Mouse (Mus musculus): Measurements from ENCODE around the gene Cpt2. TPM values are rescaled to one million over a fixed set of nuclear protein-coding genes. Genes with fewer than 3 reads are reported as not detected.

Cpt2 gene
- polyA plus RNA-seq, 1 experiment: 15.4 TPM

- 90% methylated on average over 7 of the region's 7 CpGs for WGBS
- no peaks in the 10 kb centered on the region; the same call in 1 of the 2 replicates for H3K27me3 ChIP-seq (ENCODE audit: control insufficient read depth, insufficient read depth, low read length)
- no peak for DNase-seq
- H3K4me1 ChIP-seq (ENCODE audit: control insufficient read depth, insufficient read depth, low read length): peaks cover 6% of the 10 kb centered on the region
- no peak overlapping the region for H3K27ac ChIP-seq (ENCODE audit: insufficient read depth, low read length)
- no peak overlapping the region for H3K4me3 ChIP-seq (replicated peaks; ENCODE audit: insufficient read depth, low read depth, low read length)
- no peak for TF ChIP-seq CTCF (IDR thresholded peaks at IDR 0.05; ENCODE audit: borderline replicate concordance, insufficient read depth, low read depth, low read length)
- no peak for TF ChIP-seq POLR2A (IDR thresholded peaks at IDR 0.05; ENCODE audit: borderline replicate concordance, insufficient read depth, low read length)
These were observed 35.1 kb upstream of the Cpt2 start for GRCm38 (mm10) chr4:107958487-107958886.

- H3K4me3 ChIP-seq (replicated peaks; ENCODE audit: insufficient read depth, low read depth, low read length): no peak overlapping the region
- no peaks in the 10 kb centered on the region for H3K4me1 ChIP-seq (ENCODE audit: control insufficient read depth, insufficient read depth, low read length)
- no peak for DNase-seq
- 50% methylated on average over 5 of the region's 5 CpGs for WGBS
- H3K27me3 ChIP-seq (ENCODE audit: control insufficient read depth, insufficient read depth, low read length): no peaks in the 10 kb centered on the region
- no peak overlapping the region for H3K27ac ChIP-seq (ENCODE audit: insufficient read depth, low read length)
- TF ChIP-seq POLR2A (IDR thresholded peaks at IDR 0.05; ENCODE audit: borderline replicate concordance, insufficient read depth, low read length) (no peak), CTCF (IDR thresholded peaks at IDR 0.05; ENCODE audit: borderline replicate concordance, insufficient read depth, low read depth, low read length) (no peak)
These were observed 32.3 kb upstream of the Cpt2 start for GRCm38 (mm10) chr4:107955691-107956090.

GRCm38 (mm10) chr4:107952845-107953244 lies 29.4 kb upstream of the Cpt2 start:
- Histone ChIP-seq H3K4me3 (replicated peaks; ENCODE audit: insufficient read depth, low read depth, low read length) (no peak overlapping the region), H3K4me1 (ENCODE audit: control insufficient read depth, insufficient read depth, low read length) (no peaks in the 10 kb centered on the region), H3K27me3 (ENCODE audit: control insufficient read depth, insufficient read depth, low read length) (no peaks in the 10 kb centered on the region), H3K27ac (ENCODE audit: insufficient read depth, low read length) (no peak overlapping the region)
- TF ChIP-seq POLR2A (IDR thresholded peaks at IDR 0.05; ENCODE audit: borderline replicate concordance, insufficient read depth, low read length): no peak
- no peak for TF ChIP-seq CTCF (IDR thresholded peaks at IDR 0.05; ENCODE audit: borderline replicate concordance, insufficient read depth, low read depth, low read length)
- DNase-seq: no peak

- WGBS: 70% methylated on average over 4 of the region's 4 CpGs
- no peaks in the 10 kb centered on the region for H3K4me1 ChIP-seq (ENCODE audit: control insufficient read depth, insufficient read depth, low read length)
- DNase-seq: no peak
- no peaks in the 10 kb centered on the region for H3K27me3 ChIP-seq (ENCODE audit: control insufficient read depth, insufficient read depth, low read length)
- TF ChIP-seq CTCF (IDR thresholded peaks at IDR 0.05; ENCODE audit: borderline replicate concordance, insufficient read depth, low read depth, low read length) (no peak), POLR2A (IDR thresholded peaks at IDR 0.05; ENCODE audit: borderline replicate concordance, insufficient read depth, low read length) (no peak)
- no peak overlapping the region for H3K4me3 ChIP-seq (replicated peaks; ENCODE audit: insufficient read depth, low read depth, low read length)
- H3K27ac ChIP-seq (ENCODE audit: insufficient read depth, low read length): no peak overlapping the region
These were observed 26.5 kb upstream of the Cpt2 start for GRCm38 (mm10) chr4:107949918-107950317.

- TF ChIP-seq CTCF (IDR thresholded peaks at IDR 0.05; ENCODE audit: borderline replicate concordance, insufficient read depth, low read depth, low read length): no peak
- no peak for TF ChIP-seq POLR2A (IDR thresholded peaks at IDR 0.05; ENCODE audit: borderline replicate concordance, insufficient read depth, low read length)
- H3K4me3 ChIP-seq (replicated peaks; ENCODE audit: insufficient read depth, low read depth, low read length): no peak overlapping the region
- DNase-seq: no peak
- H3K27me3 ChIP-seq (ENCODE audit: control insufficient read depth, insufficient read depth, low read length): no peaks in the 10 kb centered on the region
- WGBS: 3% methylated on average over 2 of the region's 2 CpGs
- no peaks in the 10 kb centered on the region; the same call in 1 of the 2 replicates for H3K4me1 ChIP-seq (ENCODE audit: control insufficient read depth, insufficient read depth, low read length)
- no peak overlapping the region for H3K27ac ChIP-seq (ENCODE audit: insufficient read depth, low read length)
These were observed 20.7 kb upstream of the Cpt2 start for GRCm38 (mm10) chr4:107944141-107944540.

- H3K27me3 ChIP-seq (ENCODE audit: control insufficient read depth, insufficient read depth, low read length): no peaks in the 10 kb centered on the region
- no peak for DNase-seq
- H3K27ac ChIP-seq (ENCODE audit: insufficient read depth, low read length): no peak overlapping the region
- TF ChIP-seq CTCF (IDR thresholded peaks at IDR 0.05; ENCODE audit: borderline replicate concordance, insufficient read depth, low read depth, low read length) (no peak), POLR2A (IDR thresholded peaks at IDR 0.05; ENCODE audit: borderline replicate concordance, insufficient read depth, low read length) (no peak)
- H3K4me3 ChIP-seq (replicated peaks; ENCODE audit: insufficient read depth, low read depth, low read length): no peak overlapping the region
- 95% methylated on average over 7 of the region's 7 CpGs for WGBS
- no peaks in the 10 kb centered on the region; the same call in none of the 2 replicates for H3K4me1 ChIP-seq (ENCODE audit: control insufficient read depth, insufficient read depth, low read length)
These were observed 19.3 kb upstream of the Cpt2 start for GRCm38 (mm10) chr4:107942741-107943140.

GRCm38 (mm10) chr4:107938124-107938523 lies 14.7 kb upstream of the Cpt2 start:
- no peak for TF ChIP-seq POLR2A (IDR thresholded peaks at IDR 0.05; ENCODE audit: borderline replicate concordance, insufficient read depth, low read length)
- TF ChIP-seq CTCF (IDR thresholded peaks at IDR 0.05; ENCODE audit: borderline replicate concordance, insufficient read depth, low read depth, low read length): no peak
- no peak overlapping the region for H3K4me3 ChIP-seq (replicated peaks; ENCODE audit: insufficient read depth, low read depth, low read length)
- 27% methylated on average over 2 of the region's 2 CpGs for WGBS

GRCm38 (mm10) chr4:107937338-107937737 lies 13.9 kb upstream of the Cpt2 start:
- no peak overlapping the region for H3K4me3 ChIP-seq (replicated peaks; ENCODE audit: insufficient read depth, low read depth, low read length)
- no peaks in the 10 kb centered on the region for H3K27me3 ChIP-seq (ENCODE audit: control insufficient read depth, insufficient read depth, low read length)
- peaks cover 4% of the 10 kb centered on the region; the same call in 1 of the 2 replicates for H3K4me1 ChIP-seq (ENCODE audit: control insufficient read depth, insufficient read depth, low read length)
- peak; percentile 60 to 65 for DNase-seq
- peak; percentile 60 for TF ChIP-seq CTCF (IDR thresholded peaks at IDR 0.05; ENCODE audit: borderline replicate concordance, insufficient read depth, low read depth, low read length)
- TF ChIP-seq POLR2A (IDR thresholded peaks at IDR 0.05; ENCODE audit: borderline replicate concordance, insufficient read depth, low read length): no peak
- H3K27ac ChIP-seq (ENCODE audit: insufficient read depth, low read length): no peak overlapping the region
- WGBS: 19% methylated on average over 6 of the region's 6 CpGs

More at GRCm38 (mm10) chr4:107938124-107938523, 14.7 kb upstream of the Cpt2 start:
- no peaks in the 10 kb centered on the region for H3K27me3 ChIP-seq (ENCODE audit: control insufficient read depth, insufficient read depth, low read length)
- H3K27ac ChIP-seq (ENCODE audit: insufficient read depth, low read length): no peak overlapping the region
- H3K4me1 ChIP-seq (ENCODE audit: control insufficient read depth, insufficient read depth, low read length): peaks cover 4% of the 10 kb centered on the region; the same call in 1 of the 2 replicates
- peak in 1 of 2 experiments; percentile 22 for DNase-seq
